Mouse (Mus musculus): ENCODE results near the gene Pcgf2. TPM values are rescaled to one million over a fixed set of nuclear protein-coding genes. Genes with fewer than 3 reads are reported as not detected.
A peak's percentile ranks its signal among the peaks of the same experiment; 100 is the strongest.
"Not testable (repeated sequence)": the region's sequence is repeated elsewhere in the genome, so short reads cannot be mapped to it uniquely, and the experiment has no call there.

Gene Pcgf2
- polyA plus RNA-seq, 1 experiment from 2014 or later: 11.9 TPM

DNA sequence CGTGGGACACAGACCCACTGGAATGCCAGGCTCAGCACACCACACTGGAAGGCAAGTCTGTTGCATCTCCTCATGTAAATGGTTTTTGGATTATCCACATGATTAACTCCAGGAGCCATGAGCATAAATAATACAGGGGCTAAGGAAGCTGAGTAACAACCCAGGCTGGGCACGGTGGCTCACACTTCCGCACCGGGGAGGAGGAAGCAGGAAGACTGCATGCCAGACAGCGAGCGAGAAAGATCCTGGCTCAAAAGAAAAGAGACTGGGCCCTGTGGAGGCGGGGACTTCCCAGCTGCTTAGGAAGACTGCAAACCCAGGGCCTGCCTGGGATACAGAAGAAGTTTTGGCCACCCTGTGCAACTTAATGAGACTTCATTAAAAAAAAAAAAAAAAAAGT is 39.9 kb upstream of the Pcgf2 start:
- Histone ChIP-seq H3K4me1 (ENCODE audit: control insufficient read depth, insufficient read depth, low read length) (peaks cover 17% of the 10 kb centered on the region), H3K27ac (ENCODE audit: low read length) (no peak overlapping the region), H3K36me3 (ENCODE audit: control insufficient read depth, insufficient read depth, low read length) (no peaks in the 10 kb centered on the region), H3K9ac (ENCODE audit: low read depth, low read length) (no peak overlapping the region), H3K4me2 (ENCODE audit: low read depth, low read length) (no peak overlapping the region), H3K4me3 (ENCODE audit: low read length) (no peak overlapping the region), H3K9me3 (ENCODE audit: control insufficient read depth, low read length) (no peaks in the 10 kb centered on the region), H3K27me3 (replicated peaks; ENCODE audit: control insufficient read depth, insufficient read depth, low read length) (no peaks in the 10 kb centered on the region)
- WGBS: 47% methylated on average over 7 of the region's 7 CpGs
- ATAC-seq: no peak

DNA sequence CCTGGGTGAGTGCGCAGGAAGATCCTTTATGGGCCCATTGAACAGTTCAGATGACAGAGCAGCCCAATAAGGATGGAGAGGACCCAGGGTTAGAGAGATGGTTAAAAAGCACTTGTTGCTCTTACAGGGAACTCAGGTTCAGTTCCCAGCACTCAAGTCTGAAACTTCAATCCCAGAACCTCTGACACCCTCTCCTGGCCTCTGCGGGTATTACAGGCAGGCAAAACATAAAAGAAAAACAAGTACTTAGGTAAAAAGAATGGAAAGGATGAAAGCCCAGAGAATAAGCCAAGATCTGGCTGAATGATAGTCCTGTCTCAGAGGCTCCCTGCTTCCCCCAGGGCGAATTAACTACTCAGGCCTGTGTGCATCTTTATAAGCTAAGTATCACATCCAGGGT is 38.9 kb upstream of the Pcgf2 start:
- no peak overlapping the region for H3K9ac ChIP-seq (ENCODE audit: low read depth, low read length)
- no peak for ATAC-seq
- no peaks in the 10 kb centered on the region for H3K27me3 ChIP-seq (replicated peaks; ENCODE audit: control insufficient read depth, insufficient read depth, low read length)
- 84% methylated on average over 3 of the region's 3 CpGs for WGBS
- no peaks in the 10 kb centered on the region for H3K36me3 ChIP-seq (ENCODE audit: control insufficient read depth, insufficient read depth, low read length)
- H3K9me3 ChIP-seq (ENCODE audit: control insufficient read depth, low read length): no peaks in the 10 kb centered on the region
- no peak overlapping the region for H3K4me3 ChIP-seq (ENCODE audit: low read length)
- H3K4me2 ChIP-seq (ENCODE audit: low read depth, low read length): no peak overlapping the region
- peaks cover 17% of the 10 kb centered on the region for H3K4me1 ChIP-seq (ENCODE audit: control insufficient read depth, insufficient read depth, low read length)
- no peak overlapping the region for H3K27ac ChIP-seq (ENCODE audit: low read length)

DNA sequence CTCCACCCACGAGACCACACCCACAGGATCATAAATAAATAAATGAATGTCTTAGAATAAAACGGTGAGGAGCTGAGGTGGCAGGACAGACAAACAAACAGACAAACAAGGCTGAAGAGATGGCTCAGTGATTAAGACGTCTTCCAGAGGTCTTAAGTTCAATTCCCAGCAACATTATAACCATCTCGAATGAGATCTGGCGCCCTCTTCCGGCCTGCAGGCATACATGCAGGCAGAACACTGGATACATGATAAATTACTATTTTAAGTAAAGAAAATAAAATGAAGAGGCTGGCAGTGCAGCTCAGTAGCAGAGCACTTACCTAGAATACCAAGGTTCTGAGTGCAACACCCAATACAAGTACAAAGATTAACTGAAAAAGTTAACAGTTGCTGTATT is 38.4 kb upstream of the Pcgf2 start:
- H3K4me1 ChIP-seq (ENCODE audit: control insufficient read depth, insufficient read depth, low read length): peaks cover 15% of the 10 kb centered on the region
- no peaks in the 10 kb centered on the region for H3K27me3 ChIP-seq (replicated peaks; ENCODE audit: control insufficient read depth, insufficient read depth, low read length)
- no peak overlapping the region for H3K4me3 ChIP-seq (ENCODE audit: low read length)
- no peak overlapping the region for H3K4me2 ChIP-seq (ENCODE audit: low read depth, low read length)
- H3K27ac ChIP-seq (ENCODE audit: low read length): no peak overlapping the region
- ATAC-seq: no peak
- no peaks in the 10 kb centered on the region for H3K36me3 ChIP-seq (ENCODE audit: control insufficient read depth, insufficient read depth, low read length)
- H3K9ac ChIP-seq (ENCODE audit: low read depth, low read length): no peak overlapping the region
- H3K9me3 ChIP-seq (ENCODE audit: control insufficient read depth, low read length): no peaks in the 10 kb centered on the region
- WGBS: 63% methylated on average over 6 of the region's 6 CpGs

DNA sequence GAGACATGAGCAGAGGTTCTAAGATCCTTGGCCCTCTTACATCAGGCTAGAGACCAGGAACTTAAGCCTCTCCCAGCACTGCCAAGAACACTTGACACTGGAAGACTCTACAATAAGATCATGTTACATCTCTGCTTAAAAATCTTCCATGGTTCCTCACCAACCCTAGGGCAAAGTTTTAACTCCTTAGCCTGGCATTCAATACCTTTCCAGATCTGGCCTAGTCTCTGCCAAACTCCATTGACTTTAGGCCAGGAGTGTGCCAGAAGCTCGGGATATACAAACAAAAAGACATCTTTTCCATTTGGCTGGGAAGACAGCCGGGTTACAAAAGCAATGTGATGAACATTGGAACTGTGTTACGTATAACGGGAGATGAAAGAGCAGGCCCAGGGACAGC is 37.3 kb upstream of the Pcgf2 start:
- Histone ChIP-seq H3K36me3 (ENCODE audit: control insufficient read depth, insufficient read depth, low read length) (no peaks in the 10 kb centered on the region), H3K4me3 (ENCODE audit: low read length) (no peak overlapping the region), H3K27ac (ENCODE audit: low read length) (no peak overlapping the region), H3K4me2 (ENCODE audit: low read depth, low read length) (no peak overlapping the region), H3K27me3 (replicated peaks; ENCODE audit: control insufficient read depth, insufficient read depth, low read length) (no peaks in the 10 kb centered on the region), H3K4me1 (ENCODE audit: control insufficient read depth, insufficient read depth, low read length) (peaks cover 5% of the 10 kb centered on the region; the same call in 1 of the 2 replicates), H3K9ac (ENCODE audit: low read depth, low read length) (no peak overlapping the region), H3K9me3 (ENCODE audit: control insufficient read depth, low read length) (no peaks in the 10 kb centered on the region)
- WGBS: 64% methylated on average over 4 of the region's 4 CpGs
- no peak for ATAC-seq

DNA sequence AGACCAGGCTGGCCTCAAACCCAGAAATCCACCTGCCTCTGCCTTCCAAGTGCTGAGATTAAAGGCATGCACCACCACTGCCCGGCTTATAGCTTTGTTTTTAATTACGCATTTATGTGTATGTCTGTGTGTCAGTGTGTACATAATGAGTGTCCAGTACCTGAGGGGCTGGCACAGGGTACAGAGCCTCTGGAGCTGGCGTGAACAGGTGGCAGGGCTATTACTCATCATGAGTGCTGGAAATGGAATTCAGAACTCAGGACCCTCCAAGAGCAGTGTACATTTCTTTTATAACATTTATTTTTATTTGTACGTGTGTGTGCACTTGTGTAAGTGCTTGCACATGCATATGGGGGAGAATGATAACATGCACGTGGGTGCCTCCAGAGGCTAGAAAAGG is 36.3 kb upstream of the Pcgf2 start:
- Histone ChIP-seq H3K36me3 (ENCODE audit: control insufficient read depth, insufficient read depth, low read length) (no peaks in the 10 kb centered on the region), H3K9me3 (ENCODE audit: control insufficient read depth, low read length) (no peaks in the 10 kb centered on the region), H3K4me3 (ENCODE audit: low read length) (no peak overlapping the region), H3K27me3 (replicated peaks; ENCODE audit: control insufficient read depth, insufficient read depth, low read length) (no peaks in the 10 kb centered on the region), H3K9ac (ENCODE audit: low read depth, low read length) (no peak overlapping the region), H3K4me1 (ENCODE audit: control insufficient read depth, insufficient read depth, low read length) (peaks cover 3% of the 10 kb centered on the region; the same call in 1 of the 2 replicates), H3K27ac (ENCODE audit: low read length) (no peak overlapping the region), H3K4me2 (ENCODE audit: low read depth, low read length) (no peak overlapping the region)
- no peak for ATAC-seq
- WGBS: 87% methylated on average over 5 of the region's 5 CpGs

DNA sequence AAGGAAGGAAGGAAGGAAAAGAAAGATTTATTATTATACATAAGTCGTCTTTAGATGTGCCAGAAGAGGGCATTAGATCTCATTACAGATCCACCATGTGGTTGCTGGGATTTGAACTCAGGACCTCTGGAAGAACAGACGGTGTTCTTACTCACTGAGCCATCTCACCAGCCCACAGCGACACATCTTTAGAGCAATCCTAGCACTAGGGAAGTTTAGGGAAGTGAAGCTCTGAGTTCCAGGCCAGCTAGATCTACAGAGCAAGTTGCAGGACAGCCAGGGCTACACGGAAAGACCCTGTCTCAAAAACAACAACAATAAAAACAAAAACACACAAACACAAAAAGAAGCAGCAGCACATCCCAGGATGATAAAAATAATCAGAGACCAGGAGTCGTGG is 34.5 kb upstream of the Pcgf2 start:
- ATAC-seq; H3K9me3 ChIP-seq (ENCODE audit: control insufficient read depth, low read length); H3K4me2 ChIP-seq (ENCODE audit: low read depth, low read length); H3K27me3 ChIP-seq (replicated peaks; ENCODE audit: control insufficient read depth, insufficient read depth, low read length); H3K4me3 ChIP-seq (ENCODE audit: low read length); H3K9ac ChIP-seq (ENCODE audit: low read depth, low read length); H3K27ac ChIP-seq (ENCODE audit: low read length); H3K4me1 ChIP-seq (ENCODE audit: control insufficient read depth, insufficient read depth, low read length); H3K36me3 ChIP-seq (ENCODE audit: control insufficient read depth, insufficient read depth, low read length): not testable (repeated sequence)
- 86% methylated on average over 5 of the region's 5 CpGs for WGBS

DNA sequence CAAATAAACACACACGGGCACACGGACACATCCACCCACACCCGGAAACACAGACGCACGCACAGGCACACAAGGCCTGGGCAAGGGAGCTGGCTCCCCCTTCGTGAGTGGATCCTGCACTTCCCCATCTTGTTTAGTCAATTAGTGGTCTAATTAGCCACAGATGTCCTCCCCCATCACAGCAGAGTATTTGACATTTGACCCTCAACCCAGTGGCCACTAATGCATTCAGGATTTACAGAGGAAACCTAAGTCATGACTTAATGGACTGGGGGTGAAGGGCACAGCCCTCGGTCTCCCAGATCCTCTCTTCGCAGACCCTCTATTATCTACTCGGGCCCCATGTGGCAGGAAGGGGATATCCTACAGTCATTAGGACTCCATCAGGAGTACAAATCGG is 33.4 kb upstream of the Pcgf2 start:
- H3K4me3 ChIP-seq (ENCODE audit: low read length): no peak overlapping the region
- no peak overlapping the region for H3K9ac ChIP-seq (ENCODE audit: low read depth, low read length)
- H3K36me3 ChIP-seq (ENCODE audit: control insufficient read depth, insufficient read depth, low read length): no peaks in the 10 kb centered on the region; the same call in 1 of the 2 replicates
- WGBS: 50% methylated on average over 10 of the region's 10 CpGs
- H3K27ac ChIP-seq (ENCODE audit: low read length): no peak overlapping the region
- H3K4me2 ChIP-seq (ENCODE audit: low read depth, low read length): no peak overlapping the region
- ATAC-seq: no peak
- H3K9me3 ChIP-seq (ENCODE audit: control insufficient read depth, low read length): no peaks in the 10 kb centered on the region
- no peaks in the 10 kb centered on the region for H3K27me3 ChIP-seq (replicated peaks; ENCODE audit: control insufficient read depth, insufficient read depth, low read length)
- no peaks in the 10 kb centered on the region for H3K4me1 ChIP-seq (ENCODE audit: control insufficient read depth, insufficient read depth, low read length)

DNA sequence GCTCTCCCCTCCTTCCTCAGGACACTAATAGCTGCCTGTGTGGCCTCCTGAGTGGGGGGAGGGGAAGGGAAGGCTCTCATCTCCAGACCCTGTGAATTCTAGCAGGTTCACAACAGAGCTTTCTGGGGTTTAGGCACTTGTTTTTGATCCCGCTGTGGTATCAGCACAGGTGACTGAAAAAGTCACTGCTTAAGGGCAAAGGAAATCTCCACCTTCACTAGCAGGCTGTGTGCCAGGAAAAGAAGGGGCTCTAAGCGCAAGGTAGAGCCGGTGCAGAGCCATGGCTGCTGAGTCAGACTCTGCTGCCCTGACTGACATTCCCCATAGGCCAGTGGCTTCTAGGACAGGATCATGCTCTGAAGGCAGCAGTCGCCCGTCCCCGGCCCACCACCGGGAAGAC is 28.4 kb upstream of the Pcgf2 start:
- Histone ChIP-seq H3K4me1 (ENCODE audit: control insufficient read depth, insufficient read depth, low read length) (no peaks in the 10 kb centered on the region), H3K9me3 (ENCODE audit: control insufficient read depth, low read length) (no peaks in the 10 kb centered on the region), H3K36me3 (ENCODE audit: control insufficient read depth, insufficient read depth, low read length) (peaks cover 8% of the 10 kb centered on the region), H3K27me3 (replicated peaks; ENCODE audit: control insufficient read depth, insufficient read depth, low read length) (no peaks in the 10 kb centered on the region), H3K27ac (ENCODE audit: low read length) (no peak overlapping the region), H3K4me3 (ENCODE audit: low read length) (no peak overlapping the region), H3K9ac (ENCODE audit: low read depth, low read length) (no peak overlapping the region), H3K4me2 (ENCODE audit: low read depth, low read length) (no peak overlapping the region)
- no peak for ATAC-seq
- 77% methylated on average over 7 of the region's 7 CpGs for WGBS

DNA sequence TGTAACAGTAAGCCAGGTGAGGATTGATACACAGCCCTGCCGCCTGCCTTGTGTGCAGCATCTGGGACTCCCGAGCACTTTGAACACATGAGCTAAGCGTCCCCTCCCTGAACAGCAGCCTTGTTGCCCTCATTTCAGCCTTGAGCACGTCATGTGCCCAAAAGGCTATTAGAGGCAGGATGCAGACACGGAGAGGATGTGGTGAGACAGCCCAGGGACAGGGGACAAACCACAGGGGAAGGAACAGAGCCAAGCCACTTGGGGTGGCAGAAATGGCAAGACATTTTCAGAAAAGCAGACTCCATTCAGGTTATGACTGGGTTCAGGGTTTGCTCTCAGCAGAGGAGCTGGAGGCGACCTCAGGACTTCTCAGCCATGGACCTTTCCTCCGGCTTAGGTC is 28.0 kb upstream of the Pcgf2 start:
- 74% methylated on average over 7 of the region's 7 CpGs for WGBS
- Histone ChIP-seq H3K27ac (ENCODE audit: low read length) (no peak overlapping the region), H3K27me3 (replicated peaks; ENCODE audit: control insufficient read depth, insufficient read depth, low read length) (no peaks in the 10 kb centered on the region), H3K4me2 (ENCODE audit: low read depth, low read length) (no peak overlapping the region), H3K4me1 (ENCODE audit: control insufficient read depth, insufficient read depth, low read length) (no peaks in the 10 kb centered on the region), H3K36me3 (ENCODE audit: control insufficient read depth, insufficient read depth, low read length) (peaks cover 8% of the 10 kb centered on the region), H3K9me3 (ENCODE audit: control insufficient read depth, low read length) (no peaks in the 10 kb centered on the region), H3K4me3 (ENCODE audit: low read length) (no peak overlapping the region), H3K9ac (ENCODE audit: low read depth, low read length) (no peak overlapping the region)
- ATAC-seq: no peak

DNA sequence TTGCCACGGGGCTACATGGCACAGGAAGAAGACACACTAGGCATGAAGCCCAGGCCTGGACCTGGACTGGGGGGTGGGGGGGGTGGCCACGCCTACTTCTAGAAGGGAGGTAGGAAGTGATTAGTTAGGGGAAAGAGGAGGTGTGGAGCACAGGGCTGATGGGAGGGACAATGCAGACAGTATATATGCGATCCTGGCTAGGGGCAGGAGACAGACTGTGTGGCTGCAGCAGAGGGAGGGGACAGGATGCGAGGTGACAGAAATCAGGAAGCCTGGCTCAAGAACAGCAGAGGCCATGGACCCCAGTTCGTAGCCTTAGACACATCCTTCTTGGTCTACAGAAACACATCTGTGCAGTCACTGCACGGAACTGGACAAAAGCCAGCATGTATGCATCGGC is 23.4 kb upstream of the Pcgf2 start:
- H3K36me3 ChIP-seq (ENCODE audit: control insufficient read depth, insufficient read depth, low read length): peaks cover 27% of the 10 kb centered on the region
- H3K4me3 ChIP-seq (ENCODE audit: low read length): no peak overlapping the region
- H3K4me1 ChIP-seq (ENCODE audit: control insufficient read depth, insufficient read depth, low read length): no peaks in the 10 kb centered on the region
- no peaks in the 10 kb centered on the region for H3K9me3 ChIP-seq (ENCODE audit: control insufficient read depth, low read length)
- no peak overlapping the region for H3K9ac ChIP-seq (ENCODE audit: low read depth, low read length)
- H3K27ac ChIP-seq (ENCODE audit: low read length): no peak overlapping the region
- WGBS: 77% methylated on average over 7 of the region's 7 CpGs
- H3K27me3 ChIP-seq (replicated peaks; ENCODE audit: control insufficient read depth, insufficient read depth, low read length): no peaks in the 10 kb centered on the region
- peak; percentile 46; the same call in 1 of the 2 replicates for ATAC-seq
- H3K4me2 ChIP-seq (ENCODE audit: low read depth, low read length): no peak overlapping the region

Data from intestine, embryonic 16.5 days (tissue).